Mouse (Mus musculus): ENCODE measurements around the gene Ppdpf. TPM values are rescaled to one million over a fixed set of nuclear protein-coding genes. Genes with fewer than 3 reads are reported as not detected.
A peak's percentile ranks its signal among the peaks of the same experiment; 100 is the strongest.

Gene Ppdpf
- polyA plus RNA-seq, 1 experiment from 2014 or later = 415 TPM

DNA sequence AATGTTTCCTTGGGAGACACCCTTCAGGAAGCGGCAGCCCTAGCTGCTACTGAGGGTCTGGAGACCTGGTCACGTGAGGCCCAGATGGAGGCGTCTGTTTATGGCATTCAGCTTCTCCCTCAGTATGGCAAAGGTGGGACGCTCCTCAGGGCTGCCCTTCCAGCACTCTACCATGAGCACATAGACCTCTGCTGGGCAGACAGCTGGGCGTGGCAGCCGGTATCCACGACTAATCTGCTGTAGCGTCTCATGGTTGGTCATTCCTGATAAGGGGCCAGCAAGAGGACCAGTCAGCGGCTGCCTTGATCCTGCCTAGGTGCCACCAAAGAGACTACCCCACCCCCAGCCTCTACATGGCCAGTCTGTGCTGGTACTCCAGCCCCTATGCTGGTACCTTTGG lies 19.1 kb downstream of the Ppdpf start:
- H3K27me3 ChIP-seq (ENCODE audit: insufficient read depth, poor library complexity, severe bottlenecking) = peaks cover 25% of the 10 kb centered on the region
- no peaks in the 10 kb centered on the region for H3K4me1 ChIP-seq (replicated peaks)
- H3K36me3 ChIP-seq = no peaks in the 10 kb centered on the region
- DNase-seq (ENCODE audit: low spot score) = no peak
- WGBS = 77% methylated on average over 9 of the region's 9 CpGs
- H3K9me3 ChIP-seq = no peaks in the 10 kb centered on the region
- H3K27ac ChIP-seq = no peak overlapping the region
- H3K4me3 ChIP-seq = no peak overlapping the region

DNA sequence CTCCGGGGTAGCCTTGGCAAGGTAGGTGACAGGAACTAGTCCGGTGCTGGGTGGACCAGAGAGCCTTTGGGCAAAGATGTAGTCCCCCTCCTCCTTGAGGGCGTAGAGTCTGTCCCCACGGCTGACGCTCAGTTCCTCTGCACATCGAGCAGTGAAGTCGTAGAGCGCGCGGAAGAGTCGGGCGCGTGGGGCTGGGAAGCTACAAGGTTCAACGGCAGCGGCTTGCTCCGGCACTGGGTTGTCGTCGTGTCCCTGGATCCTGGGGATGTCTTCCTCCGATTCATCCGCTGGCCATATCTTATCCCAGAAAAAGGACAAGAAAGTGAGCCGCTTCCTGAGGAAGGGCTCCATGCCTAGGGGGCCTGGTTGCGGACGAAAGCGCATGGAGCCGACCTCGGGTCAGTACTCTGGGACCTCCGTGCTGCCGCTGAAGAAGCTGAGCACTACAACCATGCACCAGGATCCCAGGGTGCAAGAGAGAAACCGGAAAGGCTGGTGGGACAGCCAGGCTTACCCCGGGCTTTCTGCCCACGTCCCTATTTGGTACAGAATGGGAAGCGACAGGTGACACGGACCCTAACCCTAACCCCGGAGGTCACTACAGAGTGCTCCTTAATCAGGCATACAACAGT lies 25.5 kb downstream of the Ppdpf start:
- Histone ChIP-seq H3K9me3 (no peaks in the 10 kb centered on the region), H3K4me1 (replicated peaks) (peaks cover 15% of the 10 kb centered on the region), H3K27ac (no peak overlapping the region), H3K27me3 (ENCODE audit: insufficient read depth, poor library complexity, severe bottlenecking) (peaks cover 65% of the 10 kb centered on the region), H3K4me3 (peak overlapping the region; percentile 49), H3K36me3 (no peaks in the 10 kb centered on the region)
- DNase-seq (ENCODE audit: low spot score) = no peak
- WGBS = 4% methylated on average over 34 of the region's 34 CpGs

DNA sequence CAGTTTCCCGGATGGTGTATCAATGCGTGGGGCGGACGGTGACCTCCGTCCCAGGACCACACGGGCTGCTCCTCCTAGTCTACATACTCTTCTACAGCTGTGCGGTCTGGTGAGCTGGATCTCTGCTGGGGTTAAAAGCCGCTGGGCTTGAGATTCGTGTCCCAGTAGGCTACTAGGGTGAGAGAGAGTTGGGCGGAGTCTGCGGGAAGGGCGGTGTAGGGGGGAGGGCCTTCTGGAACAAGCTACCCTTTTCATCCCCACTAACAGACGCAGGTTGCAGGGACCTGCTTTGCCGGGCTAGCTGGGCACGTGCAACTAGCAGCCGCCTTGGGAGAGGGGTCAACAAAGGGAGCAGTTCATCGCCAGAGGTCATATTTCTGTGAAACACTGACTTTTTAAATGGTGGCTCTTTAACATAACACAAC lies 26.0 kb downstream of the Ppdpf start, which contains the start of gene Srms:
Gene Srms, minus strand, starts transcription at position 165 of the 425 bp plus-strand sequence.
- H3K4me1 ChIP-seq (replicated peaks) = peaks cover 15% of the 10 kb centered on the region
- peak within 1 kb of the TSS; percentile 49 for H3K4me3 ChIP-seq
- under 1% methylated on average over 17 of the region's 17 CpGs for WGBS
- DNase-seq (ENCODE audit: low spot score) = peak; percentile 45
- peaks cover 60% of the 10 kb centered on the region for H3K27me3 ChIP-seq (ENCODE audit: insufficient read depth, poor library complexity, severe bottlenecking)
- H3K9me3 ChIP-seq = no peaks in the 10 kb centered on the region
- H3K27ac ChIP-seq = no peak within 1 kb of the TSS
- no peaks in the 10 kb centered on the region for H3K36me3 ChIP-seq

DNA sequence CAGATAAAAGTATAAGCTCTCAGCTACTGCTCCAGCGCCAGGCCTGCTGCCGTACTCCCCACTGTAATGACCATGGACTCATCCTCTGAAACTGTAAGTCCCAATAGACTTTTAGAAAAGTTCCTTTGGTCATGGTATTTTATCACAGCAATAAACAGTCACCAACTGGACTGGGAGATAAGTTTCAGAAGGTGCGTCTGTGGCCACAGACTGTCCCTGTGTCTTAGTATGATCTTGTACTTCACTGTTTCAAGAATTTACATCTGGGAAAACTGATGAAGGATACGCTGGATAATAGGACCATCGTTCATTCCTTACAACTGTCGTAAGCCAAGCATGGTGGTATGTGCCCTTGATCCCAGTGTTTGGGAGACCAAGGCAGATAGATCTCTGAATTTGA lies 29.0 kb downstream of the Ppdpf start:
- no peak overlapping the region for H3K4me3 ChIP-seq
- peaks cover 37% of the 10 kb centered on the region for H3K4me1 ChIP-seq (replicated peaks)
- WGBS = 92% methylated on average over 6 of the region's 6 CpGs
- no peaks in the 10 kb centered on the region for H3K36me3 ChIP-seq
- H3K9me3 ChIP-seq = no peaks in the 10 kb centered on the region
- no peak for DNase-seq (ENCODE audit: low spot score)
- H3K27ac ChIP-seq = no peak overlapping the region
- peaks cover 62% of the 10 kb centered on the region for H3K27me3 ChIP-seq (ENCODE audit: insufficient read depth, poor library complexity, severe bottlenecking)

DNA sequence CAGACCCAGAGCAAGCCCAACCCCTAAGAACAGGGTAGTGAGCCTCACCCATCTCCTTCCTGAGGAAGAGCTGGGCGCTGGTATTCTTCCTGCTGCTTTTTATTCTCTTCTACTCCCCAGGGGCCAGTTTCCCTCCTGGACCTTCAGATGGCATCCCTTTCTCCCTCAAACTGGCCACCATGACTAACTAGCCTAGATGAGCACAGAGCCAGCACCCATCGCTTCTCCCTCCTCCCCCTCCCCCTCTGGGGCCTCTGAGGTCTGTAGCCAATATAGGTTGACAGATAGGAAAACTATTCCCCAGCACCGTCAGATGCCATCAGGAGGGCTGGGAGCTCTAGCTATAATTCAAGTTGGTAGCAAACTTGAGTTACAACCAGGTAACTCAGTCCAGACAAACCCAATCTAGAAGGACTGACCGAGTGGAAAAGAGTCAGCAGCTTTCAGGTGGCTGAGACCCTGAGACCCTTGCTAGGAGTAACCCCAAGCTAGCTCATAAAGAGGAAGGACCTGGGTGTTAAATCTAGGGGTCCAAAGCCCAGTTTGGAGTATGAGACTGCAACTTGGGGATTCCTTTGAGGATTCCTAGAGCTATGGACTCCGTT lies 31.9 kb downstream of the Ppdpf start:
- H3K27ac ChIP-seq = no peak overlapping the region; the same call in 1 of the 2 replicates
- WGBS = 66% methylated on average over 5 of the region's 5 CpGs
- no peak overlapping the region for H3K4me3 ChIP-seq
- H3K36me3 ChIP-seq = no peaks in the 10 kb centered on the region
- no peaks in the 10 kb centered on the region for H3K9me3 ChIP-seq
- H3K4me1 ChIP-seq (replicated peaks) = peaks cover 29% of the 10 kb centered on the region
- peaks cover 45% of the 10 kb centered on the region for H3K27me3 ChIP-seq (ENCODE audit: insufficient read depth, poor library complexity, severe bottlenecking)
- DNase-seq (ENCODE audit: low spot score) = no peak

DNA sequence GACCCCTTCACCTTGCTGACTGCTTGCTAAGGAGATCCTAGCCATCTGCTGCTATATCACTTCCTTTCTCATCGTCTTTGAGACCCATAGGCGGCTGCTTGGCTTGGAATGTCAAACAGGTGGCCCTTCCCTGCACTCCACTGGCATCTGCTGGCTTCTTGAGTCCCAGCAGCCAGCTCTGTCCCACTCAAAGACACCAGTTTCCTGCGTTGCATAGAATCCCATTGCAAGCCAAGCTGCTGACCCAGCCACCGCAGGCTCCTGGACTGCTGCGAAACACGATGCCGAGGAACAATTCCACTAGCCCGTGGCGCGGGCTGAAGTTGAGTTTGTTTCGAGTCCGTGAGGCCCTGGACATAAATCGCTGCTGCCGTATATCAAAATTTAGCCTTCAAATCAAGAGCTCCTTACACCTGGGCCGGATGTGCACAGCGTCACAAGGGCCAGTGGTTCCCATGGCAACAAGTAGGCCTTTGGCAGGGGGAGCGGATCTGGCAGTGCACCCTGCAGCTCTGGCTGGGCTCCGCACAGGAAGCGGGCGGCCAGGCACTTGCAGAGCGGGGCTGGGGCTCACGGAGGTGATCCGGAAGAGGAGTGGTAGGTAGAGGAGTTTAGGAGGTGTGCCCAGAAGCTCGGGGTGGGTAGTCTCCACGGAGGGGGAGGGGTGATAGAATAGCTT lies 32.6 kb downstream of the Ppdpf start, which contains the start of gene Fndc11:
Gene Fndc11, plus strand, starts transcription at position 476 of the 679 bp plus-strand sequence.
- DNase-seq (ENCODE audit: low spot score) = peak; percentile 79
- Histone ChIP-seq H3K9me3 (no peaks in the 10 kb centered on the region), H3K4me1 (replicated peaks) (peaks cover 29% of the 10 kb centered on the region), H3K27ac (peak within 1 kb of the TSS; percentile 69), H3K4me3 (peak within 1 kb of the TSS; percentile 51), H3K36me3 (no peaks in the 10 kb centered on the region), H3K27me3 (ENCODE audit: insufficient read depth, poor library complexity, severe bottlenecking) (peaks cover 38% of the 10 kb centered on the region)
- WGBS = 5% methylated on average over 25 of the region's 25 CpGs

DNA sequence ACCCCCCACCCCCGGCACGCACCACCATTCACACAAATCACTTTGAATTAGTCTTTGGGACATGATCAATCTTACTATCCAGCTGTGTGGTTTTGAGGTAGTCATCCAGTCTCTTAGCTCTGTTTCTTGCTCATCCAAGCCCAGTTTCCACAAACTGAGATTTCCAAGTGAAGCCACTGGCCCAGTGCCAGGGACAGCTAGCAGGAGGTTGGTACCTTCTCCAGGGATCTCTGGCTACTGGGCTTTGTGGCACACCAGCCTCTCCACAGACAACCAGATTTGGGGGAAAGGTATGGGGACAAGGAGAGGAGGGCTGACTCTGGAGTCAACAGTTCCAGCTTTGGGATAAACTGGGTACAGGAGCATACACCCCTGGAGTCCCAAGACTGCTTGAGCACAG lies 33.3 kb downstream of the Ppdpf start:
- WGBS = 57% methylated on average over 2 of the region's 2 CpGs
- Histone ChIP-seq H3K9me3 (no peaks in the 10 kb centered on the region), H3K36me3 (no peaks in the 10 kb centered on the region), H3K27me3 (ENCODE audit: insufficient read depth, poor library complexity, severe bottlenecking) (peaks cover 33% of the 10 kb centered on the region), H3K4me1 (replicated peaks) (peaks cover 29% of the 10 kb centered on the region), H3K4me3 (peak overlapping the region; percentile 51), H3K27ac (peak overlapping the region; percentile 69; the same call in 1 of the 2 replicates)
- no peak for DNase-seq (ENCODE audit: low spot score)

DNA sequence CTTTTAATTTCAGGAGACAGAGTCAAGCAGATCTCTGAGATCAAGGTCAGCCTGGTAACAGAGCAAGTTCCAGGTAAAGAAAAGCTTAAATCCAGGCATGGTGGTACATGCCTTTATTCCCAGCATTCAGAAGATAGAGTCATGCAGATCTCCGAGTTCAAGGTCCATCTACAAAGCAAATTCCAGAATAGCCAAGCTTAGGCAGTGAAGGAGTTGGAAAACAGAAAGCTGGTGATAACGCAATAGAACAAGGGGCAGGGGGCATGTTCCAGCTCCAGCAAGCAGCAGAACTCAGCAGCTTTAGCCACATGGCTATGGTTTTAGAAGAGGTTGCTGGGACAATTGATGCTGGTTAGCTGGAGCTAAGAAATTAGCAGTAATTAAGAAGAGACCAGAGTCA lies 37.9 kb downstream of the Ppdpf start:
- Histone ChIP-seq H3K27ac (no peak overlapping the region), H3K4me3 (no peak overlapping the region), H3K4me1 (replicated peaks) (peaks cover 24% of the 10 kb centered on the region), H3K9me3 (no peaks in the 10 kb centered on the region), H3K27me3 (ENCODE audit: insufficient read depth, poor library complexity, severe bottlenecking) (peaks cover 22% of the 10 kb centered on the region; the same call in 1 of the 2 replicates), H3K36me3 (no peaks in the 10 kb centered on the region; the same call in 1 of the 2 replicates)
- DNase-seq (ENCODE audit: low spot score) = no peak
- WGBS = 90% methylated on average over 2 of the region's 2 CpGs

DNA sequence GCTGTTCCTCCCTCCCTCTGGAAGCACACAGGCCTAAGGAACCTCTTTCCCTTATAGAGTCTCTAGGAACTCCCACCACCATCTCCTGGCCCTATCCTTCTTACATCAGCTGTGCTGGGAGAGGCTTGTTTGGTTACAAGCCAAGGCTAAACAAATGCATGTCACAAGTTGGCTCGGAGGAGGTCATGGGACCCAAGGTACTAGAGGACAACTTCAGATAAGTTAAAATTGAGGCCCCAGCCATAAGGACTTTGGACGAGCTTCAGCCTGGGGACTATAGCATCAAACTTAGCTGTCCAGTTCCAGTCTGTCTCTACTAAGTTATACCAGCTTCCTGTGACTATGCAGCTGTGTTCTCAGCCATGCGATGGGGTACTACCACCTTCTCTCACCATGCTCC lies 40.1 kb downstream of the Ppdpf start:
- Histone ChIP-seq H3K4me1 (replicated peaks) (peaks cover 7% of the 10 kb centered on the region; the same call in 1 of the 2 replicates), H3K27me3 (ENCODE audit: insufficient read depth, poor library complexity, severe bottlenecking) (0 out of 2 replicates have a peak, but pooled peaks cover 2% of the 10 kb centered on the region), H3K36me3 (no peaks in the 10 kb centered on the region; the same call in 1 of the 2 replicates), H3K4me3 (no peak overlapping the region), H3K27ac (no peak overlapping the region), H3K9me3 (no peaks in the 10 kb centered on the region)
- DNase-seq (ENCODE audit: low spot score) = no peak
- WGBS = 87% methylated on average over 3 of the region's 3 CpGs

DNA sequence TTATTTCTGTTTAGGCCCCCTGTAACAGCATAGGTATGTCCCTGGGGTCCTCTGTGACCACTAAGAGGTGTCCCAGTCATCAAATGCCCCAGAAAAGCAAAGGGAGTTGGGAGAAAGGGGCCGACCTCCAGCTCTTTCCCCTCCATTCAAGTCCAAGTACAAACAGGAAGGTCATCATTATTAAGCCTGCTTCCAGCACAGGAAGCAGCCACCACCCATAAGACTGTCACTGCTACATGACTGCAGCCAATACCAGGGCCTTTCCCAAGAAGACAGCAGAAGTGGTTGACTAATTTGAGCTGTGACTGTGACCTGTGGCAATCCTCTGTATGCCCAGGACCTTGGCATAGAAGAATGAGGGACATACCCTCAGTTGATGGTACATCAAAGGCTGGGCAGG lies 41.3 kb downstream of the Ppdpf start:
- no peak overlapping the region for H3K27ac ChIP-seq
- no peak for DNase-seq (ENCODE audit: low spot score)

DNA sequence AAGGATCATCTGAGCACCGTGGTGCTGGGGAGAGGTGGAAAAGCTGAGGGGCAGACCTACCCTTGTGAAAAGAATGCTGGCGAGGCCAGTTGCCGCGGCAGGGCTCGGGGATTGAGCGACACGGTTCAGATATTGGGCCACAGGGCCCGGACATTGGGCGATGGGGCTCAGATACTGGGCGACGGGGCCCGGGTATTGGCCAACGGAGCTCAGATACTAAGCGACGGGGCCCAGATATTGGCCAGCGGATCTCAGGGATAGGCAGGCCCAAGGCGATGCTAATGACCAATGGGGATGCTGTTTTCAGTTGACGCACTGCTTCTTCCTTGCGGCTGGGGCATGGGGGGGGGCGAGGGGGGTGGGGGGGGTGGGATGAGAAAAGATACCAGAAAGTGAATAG lies 44.1 kb downstream of the Ppdpf start:
- H3K27me3 ChIP-seq (ENCODE audit: insufficient read depth, poor library complexity, severe bottlenecking) = no peaks in the 10 kb centered on the region
- DNase-seq (ENCODE audit: low spot score) = no peak
- no peaks in the 10 kb centered on the region; the same call in 1 of the 2 replicates for H3K36me3 ChIP-seq
- WGBS = 73% methylated on average over 20 of the region's 20 CpGs
- no peak overlapping the region for H3K27ac ChIP-seq
- H3K4me1 ChIP-seq (replicated peaks) = peaks cover 7% of the 10 kb centered on the region; the same call in 1 of the 2 replicates
- no peaks in the 10 kb centered on the region for H3K9me3 ChIP-seq
- H3K4me3 ChIP-seq = no peak overlapping the region

More for the DNA sequence above, 41.3 kb downstream of the Ppdpf start:
- H3K36me3 ChIP-seq = no peaks in the 10 kb centered on the region; the same call in 1 of the 2 replicates
- peaks cover 7% of the 10 kb centered on the region; the same call in 1 of the 2 replicates for H3K4me1 ChIP-seq (replicated peaks)
- 70% methylated on average over 1 of the region's 1 CpGs for WGBS
- no peak overlapping the region for H3K4me3 ChIP-seq
- no peaks in the 10 kb centered on the region for H3K27me3 ChIP-seq (ENCODE audit: insufficient read depth, poor library complexity, severe bottlenecking)
- no peaks in the 10 kb centered on the region for H3K9me3 ChIP-seq

DNA sequence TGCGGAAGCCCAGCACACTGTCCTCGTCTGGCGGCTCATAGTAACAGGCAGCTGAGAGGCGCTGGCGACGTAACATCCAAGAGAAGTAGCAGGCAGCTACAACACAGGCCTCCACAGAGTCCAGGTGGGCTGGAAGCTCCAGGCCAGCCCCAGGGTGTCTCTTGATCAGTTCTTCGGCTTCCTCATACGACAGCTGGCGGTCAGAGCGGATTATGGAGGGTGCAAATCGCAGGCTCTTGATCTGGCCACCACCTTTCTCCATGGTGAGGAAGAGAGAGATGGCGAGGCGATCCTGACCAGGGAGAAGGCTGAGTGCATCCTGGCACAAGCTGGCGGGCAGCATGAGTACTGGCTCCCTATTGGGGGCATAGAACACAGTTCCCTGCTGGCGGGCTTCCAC lies 46.4 kb downstream of the Ppdpf start:
- WGBS = 92% methylated on average over 15 of the region's 15 CpGs
- Histone ChIP-seq H3K36me3 (no peaks in the 10 kb centered on the region; the same call in 1 of the 2 replicates), H3K27me3 (ENCODE audit: insufficient read depth, poor library complexity, severe bottlenecking) (no peaks in the 10 kb centered on the region), H3K27ac (no peak overlapping the region), H3K9me3 (no peaks in the 10 kb centered on the region), H3K4me3 (no peak overlapping the region), H3K4me1 (replicated peaks) (peaks cover 6% of the 10 kb centered on the region)
- DNase-seq (ENCODE audit: low spot score) = no peak

DNA sequence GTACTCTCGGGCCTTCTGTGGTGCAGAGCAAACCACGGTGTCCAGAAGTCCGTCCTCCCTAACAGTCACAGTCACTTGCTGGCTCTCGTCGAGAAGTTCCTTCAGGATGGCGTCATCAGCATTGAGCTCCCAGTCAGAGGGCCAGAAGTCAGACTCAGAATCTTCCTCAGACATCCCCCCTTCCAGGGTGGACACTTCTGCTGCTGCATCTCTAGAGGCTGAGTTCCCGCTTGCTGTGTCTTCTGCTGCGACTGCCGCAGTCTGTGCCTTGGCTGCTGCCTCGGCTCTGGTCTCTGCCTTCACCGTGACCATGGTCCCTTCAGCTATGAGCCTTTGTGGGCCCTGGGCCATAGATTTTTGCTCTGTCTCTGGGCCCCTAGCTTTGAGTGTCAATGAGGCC lies 47.6 kb downstream of the Ppdpf start:
- no peaks in the 10 kb centered on the region for H3K9me3 ChIP-seq
- H3K4me3 ChIP-seq = no peak overlapping the region
- no peaks in the 10 kb centered on the region for H3K36me3 ChIP-seq
- no peaks in the 10 kb centered on the region for H3K27me3 ChIP-seq (ENCODE audit: insufficient read depth, poor library complexity, severe bottlenecking)
- 87% methylated on average over 11 of the region's 11 CpGs for WGBS
- no peak overlapping the region for H3K27ac ChIP-seq
- H3K4me1 ChIP-seq (replicated peaks) = peaks cover 6% of the 10 kb centered on the region
- no peak for DNase-seq (ENCODE audit: low spot score)
